Mouse (Mus musculus) liver, embryonic 14.5 days (tissue): Measurements from ENCODE around the gene H60b. TPM values are rescaled to one million over a fixed set of nuclear protein-coding genes. Genes with fewer than 3 reads are reported as not detected.
A peak's percentile ranks its signal among the peaks of the same experiment; 100 is the strongest.

Source experiments
- ATAC-seq: fragments of 200-750 bp; cut with Nextera tagmentation; 2 replicates; pipeline ENCODE4 v1.8.0; 2017; ENCODE audit warnings: moderate number of reproducible peaks, mild to moderate bottlenecking, moderate library complexity; ENCODE audit not compliant: insufficient read depth
- DNase-seq, 3 experiments: peaks; one replicate each; pipeline ENCODE4 v3.0.0-alpha.2; 2012 to 2013; ENCODE audit warnings: low read depth in 3 of 3, low spot score in 3 of 3
- H3K27ac ChIP-seq: fragments of 300-500 bp; sonication (generic); 2 replicates; pipeline ENCODE4 v1.5.1; 2014; ENCODE audit warnings: moderate library complexity, mild to moderate bottlenecking, control low read depth, inconsistent platforms
- H3K27me3 ChIP-seq: fragments of 300-500 bp; sonication (generic); 2 replicates; pipeline ENCODE4 v1.6.1; 2014; ENCODE audit warnings: mild to moderate bottlenecking, low read length, moderate library complexity; ENCODE audit not compliant: control insufficient read depth, insufficient read depth
- H3K36me3 ChIP-seq: fragments of 300-500 bp; sonication (generic); replicated peaks from 2 replicates; pipeline ENCODE4 v1.6.1; 2014; ENCODE audit warnings: low read depth; ENCODE audit not compliant: control insufficient read depth, insufficient read depth
- H3K4me1 ChIP-seq, 2 experiments: fragments of 200-500 bp in 1 of 2; fragments of 300-500 bp in 1 of 2; sonication (generic) in 1 of 2; replicated peaks; 2 replicates each; pipeline ENCODE4 v1.6.1; 2012 to 2014; ENCODE audit warnings: antibody characterized with exemption in 1 of 2, inconsistent platforms in 1 of 2, low read length in 1 of 2; ENCODE audit not compliant: control insufficient read depth in 2 of 2, insufficient read depth in 2 of 2
- H3K4me2 ChIP-seq: fragments of 300-500 bp; sonication (generic); 2 replicates; pipeline ENCODE4 v1.6.1; 2014; ENCODE audit warnings: low read depth, mild to moderate bottlenecking, control low read depth, moderate library complexity
- H3K4me3 ChIP-seq, 2 experiments: fragments of 200-500 bp in 1 of 2; fragments of 300-500 bp in 1 of 2; sonication (generic) in 1 of 2; 2 replicates each; pipeline ENCODE4 v1.5.1; 2012 to 2014; ENCODE audit warnings: low read depth in 2 of 2, low read length in 2 of 2, mild to moderate bottlenecking in 2 of 2, control low read depth in 1 of 2, inconsistent platforms in 1 of 2, moderate library complexity in 1 of 2; ENCODE audit not compliant: insufficient read depth in 1 of 2
- H3K9ac ChIP-seq: fragments of 300-500 bp; sonication (generic); replicated peaks from 2 replicates; pipeline ENCODE4 v1.6.1; 2014; ENCODE audit warnings: mild to moderate bottlenecking, control low read depth, moderate library complexity
- H3K9me3 ChIP-seq: fragments of 300-500 bp; sonication (generic); 2 replicates; pipeline ENCODE4 v1.6.1; 2016; ENCODE audit warnings: low read length, mixed read lengths; ENCODE audit not compliant: control insufficient read depth
- CTCF ChIP-seq: IDR thresholded peaks from 2 replicates; pipeline ENCODE4 v1.5.1; 2016; ENCODE audit warnings: antibody characterized with exemption, low read depth, control low read depth
- EP300 ChIP-seq: IDR thresholded peaks from 2 replicates; pipeline ENCODE4 v1.6.1; 2016; ENCODE audit warnings: antibody characterized with exemption, low read depth
- WGBS: fragments of 180-500 bp; shearing (Covaris S2); extraction: QIAGEN DNeasy Blood & Tissue Kit; methylation state at CpG from one replicate; pipeline ENCODE4 v1.1.7; 2014; ENCODE audit not compliant: insufficient replicate concordance; 5-methylcytosine and 5-hydroxymethylcytosine counted together
- polyA plus RNA-seq, 2 experiments: library from polyadenylated mRNA; depleted of rRNA in 1 of 2; stranded (reverse) in 1 of 2; unstranded in 1 of 2; fragments of >200 nt; fragmentation: Nextera tagmentation in 1 of 2; extraction: Ambion mirVana in 1 of 2; gene quantifications; 2 replicates each; pipeline versions ENCODE4 v1.2.1 to v1.2.3; 2012 to 2014

The H60b gene
- polyA plus RNA-seq, 2 experiments = 0.10 TPM; not detected in 1

GRCm38 (mm10) chr10:22302344-22303057, 144.1 kb downstream of the H60b start:
- no peak for TF ChIP-seq CTCF
- no peak for TF ChIP-seq EP300
- no peak overlapping the region for H3K27ac ChIP-seq
- no peak for DNase-seq
- H3K4me2 ChIP-seq = no peak overlapping the region
- H3K9me3 ChIP-seq = no peaks in the 10 kb centered on the region
- no peaks in the 10 kb centered on the region; a peak in 1 of 4 replicates for H3K4me1 ChIP-seq
- peak overlapping the region in 1 of 2 experiments; percentile 4; a peak in 2 of 4 replicates for H3K4me3 ChIP-seq
- H3K9ac ChIP-seq = no peak overlapping the region
- H3K36me3 ChIP-seq = no peaks in the 10 kb centered on the region
- H3K27me3 ChIP-seq = no peaks in the 10 kb centered on the region
- no peak for ATAC-seq
- 25% methylated on average over 5 of the region's 5 CpGs for WGBS

- Histone ChIP-seq H3K9ac (no peak overlapping the region), H3K4me3 (no peak overlapping the region), H3K4me2 (no peak overlapping the region), H3K9me3 (no peaks in the 10 kb centered on the region), H3K36me3 (no peaks in the 10 kb centered on the region), H3K27me3 (no peaks in the 10 kb centered on the region), H3K4me1 (no peaks in the 10 kb centered on the region; a peak in 1 of 4 replicates), H3K27ac (no peak overlapping the region)
- ATAC-seq (no peak), DNase-seq (no peak)
- 68% methylated on average over 6 of the region's 6 CpGs for WGBS
- no peak for TF ChIP-seq EP300
- no peak for TF ChIP-seq CTCF
Observed at GRCm38 (mm10) chr10:22303736-22304135, 145.3 kb downstream of the H60b start.

GRCm38 (mm10) chr10:22305801-22306200, 147.4 kb downstream of the H60b start:
- Histone ChIP-seq H3K27ac (no peak overlapping the region), H3K9me3 (no peaks in the 10 kb centered on the region), H3K27me3 (no peaks in the 10 kb centered on the region), H3K4me3 (no peak overlapping the region), H3K4me1 (no peaks in the 10 kb centered on the region; a peak in 1 of 4 replicates), H3K36me3 (no peaks in the 10 kb centered on the region), H3K9ac (no peak overlapping the region), H3K4me2 (no peak overlapping the region)
- 56% methylated on average over 4 of the region's 4 CpGs for WGBS
- TF ChIP-seq CTCF (no peak), EP300 (no peak)
- DNase-seq (no peak), ATAC-seq (no peak)

GRCm38 (mm10) chr10:22306452-22306851, 148.1 kb downstream of the H60b start:
- Histone ChIP-seq H3K27me3 (no peaks in the 10 kb centered on the region), H3K27ac (no peak overlapping the region), H3K4me2 (no peak overlapping the region), H3K9me3 (no peaks in the 10 kb centered on the region), H3K36me3 (no peaks in the 10 kb centered on the region), H3K4me3 (peak overlapping the region in 1 of 2 experiments; percentile 7; a peak in 2 of 4 replicates), H3K9ac (no peak overlapping the region), H3K4me1 (no peaks in the 10 kb centered on the region; a peak in 1 of 4 replicates)
- ATAC-seq = no peak
- TF ChIP-seq CTCF (no peak), EP300 (no peak)
- DNase-seq = peak; percentile 37 to 64 (median 62)
- WGBS = 7% methylated on average over 4 of the region's 4 CpGs

- Histone ChIP-seq H3K9ac (no peak overlapping the region), H3K4me3 (no peak overlapping the region), H3K27me3 (no peaks in the 10 kb centered on the region), H3K27ac (no peak overlapping the region), H3K36me3 (no peaks in the 10 kb centered on the region), H3K4me2 (no peak overlapping the region), H3K9me3 (no peaks in the 10 kb centered on the region), H3K4me1 (no peaks in the 10 kb centered on the region)
- 44% methylated on average over 1 of the region's 1 CpGs for WGBS
- TF ChIP-seq EP300 (no peak), CTCF (no peak)
- no peak for ATAC-seq
- DNase-seq = no peak
Observed at GRCm38 (mm10) chr10:22308221-22308620, 149.8 kb downstream of the H60b start.
